Mouse (Mus musculus): ENCODE data around the gene Zscan12. TPM values are rescaled to one million over a fixed set of nuclear protein-coding genes. Genes with fewer than 3 reads are reported as not detected.

Gene Zscan12
- 16.4 and 18.1 TPM in 2 replicates for polyA plus RNA-seq (2015; fragmentation: Nextera tagmentation; extraction: Ambion mirVana)

DNA sequence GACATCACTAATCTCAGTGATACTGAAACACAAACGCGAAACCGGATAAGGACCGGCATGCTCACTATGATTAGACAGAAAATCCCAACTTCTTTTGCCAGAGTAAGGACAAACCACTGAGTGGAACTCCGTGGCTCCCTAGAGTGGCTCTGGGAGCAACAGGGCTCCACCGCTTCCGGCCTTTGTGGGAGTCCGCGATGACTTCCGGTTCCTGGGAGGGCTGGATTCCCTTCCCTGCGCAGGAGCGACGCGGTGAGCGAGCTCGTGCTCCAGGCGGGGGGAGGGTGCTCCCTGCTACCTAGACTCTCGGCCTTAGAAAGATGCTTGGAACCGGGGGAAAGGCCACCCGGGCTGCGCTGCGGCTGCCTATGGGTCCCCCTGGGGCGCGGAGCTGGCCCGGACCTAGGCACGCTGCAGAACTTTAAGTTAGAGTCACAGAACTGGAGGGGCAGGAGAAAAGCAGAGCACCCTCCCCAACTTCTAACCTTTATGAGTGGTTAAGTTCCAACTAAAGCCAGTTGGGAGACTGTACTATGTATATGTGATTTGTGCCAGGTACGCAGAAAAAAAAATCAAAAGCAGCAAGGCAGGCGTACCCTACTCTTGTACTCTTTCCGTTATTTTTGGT lies at the start of gene Zscan12:
Gene Zscan12 (plus strand): TSS at position 200 of the 628 bp plus-strand sequence.
- Histone ChIP-seq H3K9me3 (replicated peaks) (no peaks in the 10 kb centered on the region), H3K4me3 (peak within 1 kb of the TSS; percentile 80), H3K9ac (peak within 1 kb of the TSS; percentile 94), H3K4me1 (peaks cover 19% of the 10 kb centered on the region), H3K27ac (0 out of 2 replicates have a peak within 1 kb of the TSS, but pooled peaks have one; percentile 40), H3K36me3 (ENCODE audit: poor library complexity, severe bottlenecking) (peaks cover 15% of the 10 kb centered on the region), H3K27me3 (no peaks in the 10 kb centered on the region; the same call in 1 of the 2 replicates), H3K4me2 (peak within 1 kb of the TSS; percentile 66)
- peak; percentile 100 for ATAC-seq
- 1% methylated on average over 29 of the region's 29 CpGs for WGBS

DNA sequence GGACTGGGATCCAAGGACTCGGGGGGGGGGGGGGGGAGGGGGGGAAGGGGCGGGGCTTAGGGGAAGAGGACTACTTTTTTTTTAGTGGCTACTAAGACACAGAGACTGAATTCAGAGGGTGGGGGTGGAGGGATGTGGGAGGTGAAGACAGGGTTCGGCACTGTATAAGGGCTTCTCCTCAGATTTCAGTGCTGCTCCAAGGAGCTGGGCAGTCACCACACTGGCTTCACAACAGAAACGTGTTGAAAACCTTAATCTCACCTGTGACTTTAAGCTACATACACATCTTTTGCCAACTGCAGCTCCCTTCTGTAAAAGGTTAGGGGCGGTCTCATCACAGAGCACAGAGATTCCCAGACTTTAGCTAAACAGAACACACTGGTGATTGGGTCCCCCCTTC lies 49.8 kb upstream of the Zscan12 start:
- Histone ChIP-seq H3K9me3 (replicated peaks) (no peaks in the 10 kb centered on the region), H3K27me3 (no peaks in the 10 kb centered on the region), H3K4me2 (no peak overlapping the region), H3K27ac (no peak overlapping the region), H3K4me1 (no peaks in the 10 kb centered on the region), H3K36me3 (ENCODE audit: poor library complexity, severe bottlenecking) (no peaks in the 10 kb centered on the region), H3K9ac (no peak overlapping the region), H3K4me3 (no peak overlapping the region)
- ATAC-seq: no peak
- 46% methylated on average over 3 of the region's 5 CpGs for WGBS

DNA sequence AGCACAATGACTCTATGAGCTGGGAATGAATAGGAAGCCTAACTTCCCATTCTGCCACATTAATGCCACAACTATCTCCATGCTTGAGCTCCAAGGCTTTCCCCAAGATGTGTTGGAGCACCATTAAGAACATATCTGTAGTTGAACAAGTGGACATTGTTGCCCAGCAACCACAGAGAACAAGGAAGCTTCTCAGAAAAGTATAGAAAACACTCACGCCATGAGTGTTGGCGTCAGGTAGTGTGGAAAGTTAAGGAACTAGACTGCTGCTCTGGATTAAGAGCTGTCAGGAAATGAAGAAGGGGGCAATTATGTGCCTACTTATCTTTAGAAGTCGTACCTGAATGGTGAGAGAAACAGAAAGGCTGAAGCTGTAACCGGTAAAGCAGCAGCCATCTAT lies 48.7 kb upstream of the Zscan12 start:
- no peak overlapping the region for H3K9ac ChIP-seq
- no peaks in the 10 kb centered on the region for H3K36me3 ChIP-seq (ENCODE audit: poor library complexity, severe bottlenecking)
- WGBS: 87% methylated on average over 4 of the region's 4 CpGs
- ATAC-seq: no peak
- no peak overlapping the region for H3K27ac ChIP-seq
- no peaks in the 10 kb centered on the region for H3K4me1 ChIP-seq
- H3K4me3 ChIP-seq: no peak overlapping the region
- no peak overlapping the region for H3K4me2 ChIP-seq
- no peaks in the 10 kb centered on the region for H3K9me3 ChIP-seq (replicated peaks)
- H3K27me3 ChIP-seq: no peaks in the 10 kb centered on the region

GRCm38 (mm10) chr13:21320262-21320661 lies 42.4 kb upstream of the Zscan12 start:
- peaks cover 14% of the 10 kb centered on the region; the same call in 1 of the 2 replicates for H3K27me3 ChIP-seq
- no peaks in the 10 kb centered on the region for H3K9me3 ChIP-seq (replicated peaks)
- 0 out of 2 replicates have a peak, but pooled peaks cover 6% of the 10 kb centered on the region for H3K4me1 ChIP-seq
- WGBS: 79% methylated on average over 3 of the region's 3 CpGs
- no peak for ATAC-seq
- H3K4me3 ChIP-seq: no peak overlapping the region
- H3K36me3 ChIP-seq (ENCODE audit: poor library complexity, severe bottlenecking): no peaks in the 10 kb centered on the region
- no peak overlapping the region for H3K9ac ChIP-seq
- H3K4me2 ChIP-seq: no peak overlapping the region
- H3K27ac ChIP-seq: no peak overlapping the region

GRCm38 (mm10) chr13:21321890-21322494 lies 40.6 kb upstream of the Zscan12 start:
- Histone ChIP-seq H3K27me3 (peaks cover 14% of the 10 kb centered on the region; the same call in 1 of the 2 replicates), H3K9me3 (replicated peaks) (no peaks in the 10 kb centered on the region), H3K27ac (no peak overlapping the region), H3K4me1 (0 out of 2 replicates have a peak, but pooled peaks cover 6% of the 10 kb centered on the region), H3K9ac (peak overlapping the region; percentile 30; the same call in 1 of the 2 replicates), H3K4me2 (peak overlapping the region; percentile 56), H3K36me3 (ENCODE audit: poor library complexity, severe bottlenecking) (no peaks in the 10 kb centered on the region), H3K4me3 (peak overlapping the region; percentile 35)
- no peak for ATAC-seq
- WGBS: 1% methylated on average over 18 of the region's 18 CpGs

DNA sequence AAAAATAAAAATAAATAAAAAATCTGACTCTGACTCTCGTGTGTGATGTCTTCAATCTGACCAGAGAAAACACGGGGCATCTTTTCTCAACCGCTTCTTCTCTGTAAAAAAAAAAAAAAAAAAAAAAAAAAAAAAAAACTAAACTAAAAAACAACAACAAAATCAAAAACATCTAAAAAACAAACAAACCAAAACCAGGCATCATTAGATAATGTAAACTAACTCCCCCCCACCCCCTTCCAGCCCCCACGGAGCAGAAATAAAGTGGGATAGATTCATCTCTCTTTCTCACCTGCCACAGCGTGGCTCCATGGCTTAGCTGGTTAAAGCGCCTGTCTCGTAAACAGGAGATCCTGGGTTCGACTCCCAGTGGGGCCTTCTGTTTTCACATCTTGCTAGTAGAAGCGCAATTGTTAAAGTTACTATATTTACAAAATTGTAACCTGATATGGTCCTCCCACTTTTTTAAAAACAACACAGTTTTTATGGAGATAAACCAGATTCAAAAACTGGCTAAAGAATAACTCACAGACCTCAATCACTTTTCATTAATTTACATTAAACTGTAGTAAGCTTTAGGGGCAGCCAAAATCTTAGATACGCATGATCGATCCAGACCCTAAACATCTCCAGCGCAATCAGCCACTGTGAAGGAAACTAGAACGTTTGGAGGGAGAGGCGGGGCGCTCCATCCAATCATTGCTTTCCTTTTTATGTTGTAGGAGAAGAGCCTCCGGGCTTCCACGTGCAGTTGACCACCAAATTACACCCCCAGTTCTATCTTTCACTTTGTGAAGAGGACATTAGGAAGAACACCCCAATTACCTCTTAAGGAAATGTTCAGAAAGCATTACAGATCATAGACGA lies 39.9 kb upstream of the Zscan12 start:
- 13% methylated on average over 18 of the region's 18 CpGs for WGBS
- no peak overlapping the region for H3K27ac ChIP-seq
- H3K4me1 ChIP-seq: peaks cover 13% of the 10 kb centered on the region
- ATAC-seq: no peak
- peaks cover 14% of the 10 kb centered on the region; the same call in 1 of the 2 replicates for H3K27me3 ChIP-seq
- peak overlapping the region; percentile 56 for H3K4me2 ChIP-seq
- H3K36me3 ChIP-seq (ENCODE audit: poor library complexity, severe bottlenecking): no peaks in the 10 kb centered on the region
- no peak overlapping the region for H3K9ac ChIP-seq
- peak overlapping the region; percentile 35 for H3K4me3 ChIP-seq
- no peaks in the 10 kb centered on the region for H3K9me3 ChIP-seq (replicated peaks)

DNA sequence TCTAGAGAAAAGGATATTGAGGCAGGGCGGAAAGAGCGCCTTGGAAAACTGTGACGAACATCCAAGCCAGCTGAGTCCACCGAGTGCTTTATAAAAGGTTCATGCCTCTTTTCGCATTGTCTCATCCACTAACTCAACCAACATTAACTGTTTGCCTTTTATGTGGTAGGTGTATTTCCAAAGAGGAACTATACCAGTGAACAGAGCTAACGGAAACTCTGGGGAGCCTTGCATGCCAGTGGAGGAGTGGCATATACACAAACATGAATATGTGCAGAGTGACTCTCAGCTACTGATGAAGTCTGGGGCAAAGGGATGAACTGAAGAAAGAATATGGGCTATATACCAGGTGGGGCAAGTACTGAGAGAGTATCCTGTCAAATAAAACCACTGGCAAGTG lies 39.2 kb upstream of the Zscan12 start:
- no peak for ATAC-seq
- 67% methylated on average over 6 of the region's 6 CpGs for WGBS
- no peak overlapping the region for H3K4me2 ChIP-seq
- no peaks in the 10 kb centered on the region for H3K9me3 ChIP-seq (replicated peaks)
- no peak overlapping the region for H3K27ac ChIP-seq
- peaks cover 13% of the 10 kb centered on the region for H3K4me1 ChIP-seq
- no peak overlapping the region for H3K4me3 ChIP-seq
- no peak overlapping the region for H3K9ac ChIP-seq
- no peaks in the 10 kb centered on the region for H3K36me3 ChIP-seq (ENCODE audit: poor library complexity, severe bottlenecking)
- peaks cover 14% of the 10 kb centered on the region; the same call in 1 of the 2 replicates for H3K27me3 ChIP-seq

- H3K36me3 ChIP-seq (ENCODE audit: poor library complexity, severe bottlenecking): no peaks in the 10 kb centered on the region
- peaks cover 14% of the 10 kb centered on the region; the same call in 1 of the 2 replicates for H3K27me3 ChIP-seq
- no peaks in the 10 kb centered on the region for H3K9me3 ChIP-seq (replicated peaks)
- H3K4me1 ChIP-seq: peaks cover 13% of the 10 kb centered on the region
- 9% methylated on average over 4 of the region's 4 CpGs for WGBS
- no peak overlapping the region for H3K9ac ChIP-seq
- H3K4me2 ChIP-seq: peak overlapping the region; percentile 61
- H3K27ac ChIP-seq: no peak overlapping the region
- peak; percentile 46; the same call in 1 of the 2 replicates for ATAC-seq
- H3K4me3 ChIP-seq: peak overlapping the region; percentile 42
Observed at GRCm38 (mm10) chr13:21326191-21326590, 36.4 kb upstream of the Zscan12 start.

DNA sequence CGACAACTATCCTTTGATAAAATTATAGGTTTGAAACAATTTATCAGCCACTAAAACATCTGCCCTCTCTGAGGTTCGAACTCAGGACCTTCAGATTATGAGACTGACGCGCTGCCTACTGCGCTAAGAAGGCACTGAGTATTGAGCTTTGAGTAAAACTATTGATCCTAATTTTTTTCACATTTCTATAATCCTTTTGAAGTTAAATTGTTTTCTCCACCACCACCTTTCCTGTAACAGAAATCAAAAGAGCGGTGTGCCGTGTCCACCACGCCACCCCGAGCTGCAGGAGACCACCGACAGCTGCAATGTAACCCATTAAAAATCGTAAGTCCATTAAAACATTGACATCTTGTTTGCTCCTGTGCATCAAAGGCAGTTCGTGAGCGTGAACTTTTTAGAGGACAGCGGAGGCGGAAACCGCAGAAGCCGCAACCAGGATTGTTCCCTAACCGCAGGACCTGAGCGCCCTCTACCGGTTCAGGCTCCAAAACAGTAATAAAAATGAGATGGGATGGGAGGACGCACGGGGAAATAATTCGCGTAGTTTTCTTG lies 35.9 kb upstream of the Zscan12 start:
- Histone ChIP-seq H3K4me2 (peak overlapping the region; percentile 61), H3K4me3 (peak overlapping the region; percentile 42), H3K36me3 (ENCODE audit: poor library complexity, severe bottlenecking) (no peaks in the 10 kb centered on the region), H3K27ac (no peak overlapping the region), H3K27me3 (peaks cover 12% of the 10 kb centered on the region; the same call in 1 of the 2 replicates), H3K9me3 (replicated peaks) (no peaks in the 10 kb centered on the region), H3K4me1 (peaks cover 13% of the 10 kb centered on the region), H3K9ac (peak overlapping the region; percentile 54; the same call in 1 of the 2 replicates)
- under 1% methylated on average over 24 of the region's 24 CpGs for WGBS
- peak; percentile 65 for ATAC-seq

DNA sequence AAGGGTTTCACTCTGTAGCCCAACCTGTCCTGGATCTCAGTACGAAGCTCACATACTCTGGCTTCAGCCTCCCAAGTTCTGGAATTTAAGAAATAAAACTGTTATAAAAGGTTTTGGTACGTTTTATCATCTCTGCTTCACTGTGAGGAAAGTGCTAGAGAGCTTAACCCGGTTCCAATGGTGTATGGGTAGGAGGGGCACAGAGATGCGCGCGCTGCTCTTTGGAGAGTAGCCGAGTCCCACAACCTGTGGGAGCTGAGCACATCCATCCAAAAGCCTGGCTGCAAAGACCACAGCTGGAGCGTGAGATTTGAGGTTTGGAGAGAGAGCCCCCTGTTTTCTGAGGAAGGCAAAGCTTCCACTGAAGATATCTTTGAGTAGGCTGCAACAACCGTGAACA lies 35.2 kb upstream of the Zscan12 start:
- Histone ChIP-seq H3K4me2 (peak overlapping the region; percentile 61), H3K27ac (no peak overlapping the region), H3K36me3 (ENCODE audit: poor library complexity, severe bottlenecking) (no peaks in the 10 kb centered on the region), H3K9me3 (replicated peaks) (no peaks in the 10 kb centered on the region), H3K9ac (peak overlapping the region; percentile 54; the same call in 1 of the 2 replicates), H3K27me3 (0 out of 2 replicates have a peak, but pooled peaks cover 8% of the 10 kb centered on the region), H3K4me1 (peaks cover 8% of the 10 kb centered on the region), H3K4me3 (peak overlapping the region; percentile 42)
- WGBS: under 1% methylated on average over 9 of the region's 9 CpGs
- peak; percentile 67; the same call in 1 of the 2 replicates for ATAC-seq

DNA sequence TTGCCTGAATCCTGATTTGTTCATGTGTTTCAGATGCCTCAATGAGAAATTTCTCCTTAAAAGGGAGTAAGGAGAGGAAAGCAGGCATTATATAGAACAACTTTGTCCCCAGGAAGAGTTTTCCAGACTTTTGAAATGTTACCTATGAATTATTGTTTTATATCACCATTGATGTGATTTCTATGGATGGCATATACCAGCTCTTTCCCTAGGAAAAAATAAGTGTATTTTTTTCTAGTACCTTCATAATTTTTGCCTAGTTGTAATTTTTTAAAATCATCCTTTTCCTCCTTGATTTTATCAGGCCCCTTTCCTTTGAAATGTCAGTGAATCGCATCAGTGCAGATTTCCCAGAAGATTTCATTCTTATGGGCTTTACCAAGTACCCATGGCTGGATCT lies 16.0 kb upstream of the Zscan12 start, which contains the start of gene Olfr1367:
Gene Olfr1367 (plus strand): TSS at position 301 of the 400 bp plus-strand sequence.
- WGBS: 85% methylated on average over 1 of the region's 1 CpGs
- no peak within 1 kb of the TSS for H3K4me2 ChIP-seq
- H3K9ac ChIP-seq: no peak within 1 kb of the TSS
- H3K4me3 ChIP-seq: no peak within 1 kb of the TSS
- no peak within 1 kb of the TSS for H3K27ac ChIP-seq
- H3K27me3 ChIP-seq: no peaks in the 10 kb centered on the region
- no peaks in the 10 kb centered on the region for H3K9me3 ChIP-seq (replicated peaks)
- no peaks in the 10 kb centered on the region for H3K36me3 ChIP-seq (ENCODE audit: poor library complexity, severe bottlenecking)
- no peaks in the 10 kb centered on the region for H3K4me1 ChIP-seq
- ATAC-seq: no peak
